Mouse (Mus musculus): ENCODE results near the gene Tgif1. TPM values are rescaled to one million over a fixed set of nuclear protein-coding genes. Genes with fewer than 3 reads are reported as not detected.
A peak's percentile ranks its signal among the peaks of the same experiment; 100 is the strongest.

The Tgif1 gene
- polyA plus RNA-seq, 1 experiment from 2014 or later: 47.2 TPM

DNA sequence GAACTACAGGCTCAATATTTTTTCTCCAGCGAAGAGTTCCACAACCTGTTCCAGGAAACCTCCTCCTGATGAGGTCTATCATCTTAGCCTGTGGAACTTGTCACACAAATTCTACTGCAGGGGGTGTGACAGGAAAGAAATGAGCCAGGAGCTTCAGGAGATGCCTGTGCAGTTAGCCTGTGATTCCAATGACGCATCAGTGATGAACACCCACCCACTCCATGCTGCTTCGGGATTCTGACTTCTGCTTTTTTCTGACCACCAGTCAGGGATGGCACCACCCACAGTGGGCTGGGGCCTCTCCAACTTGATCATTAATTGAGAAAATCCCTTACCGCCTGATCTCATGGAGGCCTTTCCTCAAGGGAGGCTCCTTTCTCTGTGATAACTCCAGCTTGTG lies 54.1 kb downstream of the Tgif1 start:
- Histone ChIP-seq H3K27ac (replicated peaks; ENCODE audit: low read depth, low read length) (no peak overlapping the region), H3K4me3 (ENCODE audit: low read depth, low read length) (no peak overlapping the region), H3K27me3 (replicated peaks; ENCODE audit: control insufficient read depth, insufficient read depth, low read length) (no peaks in the 10 kb centered on the region), H3K36me3 (ENCODE audit: control insufficient read depth, insufficient read depth, low read length) (no peaks in the 10 kb centered on the region), H3K9me3 (ENCODE audit: control insufficient read depth, low read length) (no peaks in the 10 kb centered on the region), H3K9ac (ENCODE audit: low read depth, low read length) (no peak overlapping the region), H3K4me1 (ENCODE audit: control insufficient read depth, insufficient read depth, low read length) (peaks cover 4% of the 10 kb centered on the region; the same call in 1 of the 2 replicates), H3K4me2 (ENCODE audit: low read depth, low read length) (no peak overlapping the region)
- no peak for DNase-seq (ENCODE audit: low spot score)
- WGBS: 69% methylated on average over 4 of the region's 4 CpGs
- ATAC-seq (ENCODE audit: low read depth): no peak

GRCm38 (mm10) chr17:70797773-70798045 lies 55.6 kb downstream of the Tgif1 start:
- Histone ChIP-seq H3K9me3 (ENCODE audit: control insufficient read depth, low read length) (no peaks in the 10 kb centered on the region), H3K4me3 (ENCODE audit: low read depth, low read length) (no peak overlapping the region), H3K9ac (ENCODE audit: low read depth, low read length) (no peak overlapping the region), H3K36me3 (ENCODE audit: control insufficient read depth, insufficient read depth, low read length) (no peaks in the 10 kb centered on the region), H3K4me2 (ENCODE audit: low read depth, low read length) (no peak overlapping the region), H3K4me1 (ENCODE audit: control insufficient read depth, insufficient read depth, low read length) (peaks cover 4% of the 10 kb centered on the region; the same call in 1 of the 2 replicates), H3K27me3 (replicated peaks; ENCODE audit: control insufficient read depth, insufficient read depth, low read length) (no peaks in the 10 kb centered on the region), H3K27ac (replicated peaks; ENCODE audit: low read depth, low read length) (no peak overlapping the region)
- ATAC-seq (ENCODE audit: low read depth) (no peak), DNase-seq (ENCODE audit: low spot score) (no peak)
- WGBS: 67% methylated on average over 1 of the region's 1 CpGs

- no peaks in the 10 kb centered on the region for H3K9me3 ChIP-seq (ENCODE audit: control insufficient read depth, low read length)
- no peak overlapping the region for H3K4me2 ChIP-seq (ENCODE audit: low read depth, low read length)
- no peak for ATAC-seq (ENCODE audit: low read depth)
- no peak for DNase-seq (ENCODE audit: low spot score)
- H3K9ac ChIP-seq (ENCODE audit: low read depth, low read length): no peak overlapping the region
- H3K27me3 ChIP-seq (replicated peaks; ENCODE audit: control insufficient read depth, insufficient read depth, low read length): no peaks in the 10 kb centered on the region
- 75% methylated on average over 8 of the region's 8 CpGs for WGBS
- no peaks in the 10 kb centered on the region for H3K36me3 ChIP-seq (ENCODE audit: control insufficient read depth, insufficient read depth, low read length)
- H3K4me3 ChIP-seq (ENCODE audit: low read depth, low read length): no peak overlapping the region
- no peak overlapping the region for H3K27ac ChIP-seq (replicated peaks; ENCODE audit: low read depth, low read length)
- peaks cover 4% of the 10 kb centered on the region; the same call in 1 of the 2 replicates for H3K4me1 ChIP-seq (ENCODE audit: control insufficient read depth, insufficient read depth, low read length)
Observed at GRCm38 (mm10) chr17:70796940-70797772, 56.2 kb downstream of the Tgif1 start.

DNA sequence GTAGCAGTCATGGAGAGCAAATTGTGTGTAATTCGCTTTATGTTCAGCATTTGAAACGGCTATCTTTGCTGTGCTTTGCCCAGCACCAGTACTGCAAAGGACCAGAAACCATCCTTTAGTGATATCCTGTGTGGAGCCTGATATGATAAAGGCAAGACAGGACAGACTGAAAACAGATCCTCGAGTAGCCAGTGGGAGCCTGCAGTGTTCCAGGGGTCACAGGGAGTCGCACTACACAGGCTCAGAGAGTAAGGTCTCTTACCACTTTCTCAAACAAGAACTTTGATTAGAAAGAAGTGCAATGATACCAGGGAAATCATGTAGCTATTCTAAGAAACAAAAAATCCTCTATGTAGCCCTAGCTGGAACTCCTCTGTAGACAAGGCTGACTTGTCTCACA lies 58.1 kb downstream of the Tgif1 start:
- Histone ChIP-seq H3K4me1 (ENCODE audit: control insufficient read depth, insufficient read depth, low read length) (peaks cover 4% of the 10 kb centered on the region; the same call in 1 of the 2 replicates), H3K4me3 (ENCODE audit: low read depth, low read length) (no peak overlapping the region), H3K9me3 (ENCODE audit: control insufficient read depth, low read length) (no peaks in the 10 kb centered on the region), H3K27ac (replicated peaks; ENCODE audit: low read depth, low read length) (peak overlapping the region; percentile 74; the same call in 1 of the 2 replicates), H3K36me3 (ENCODE audit: control insufficient read depth, insufficient read depth, low read length) (no peaks in the 10 kb centered on the region), H3K9ac (ENCODE audit: low read depth, low read length) (no peak overlapping the region), H3K4me2 (ENCODE audit: low read depth, low read length) (no peak overlapping the region; the same call in 1 of the 2 replicates), H3K27me3 (replicated peaks; ENCODE audit: control insufficient read depth, insufficient read depth, low read length) (no peaks in the 10 kb centered on the region)
- DNase-seq (ENCODE audit: low spot score): no peak
- no peak; the same call in 1 of the 2 replicates for ATAC-seq (ENCODE audit: low read depth)
- WGBS: 52% methylated on average over 4 of the region's 4 CpGs

GRCm38 (mm10) chr17:70794722-70795121 lies 58.6 kb downstream of the Tgif1 start:
- peak overlapping the region; percentile 74; the same call in 1 of the 2 replicates for H3K27ac ChIP-seq (replicated peaks; ENCODE audit: low read depth, low read length)
- H3K4me1 ChIP-seq (ENCODE audit: control insufficient read depth, insufficient read depth, low read length): peaks cover 4% of the 10 kb centered on the region; the same call in 1 of the 2 replicates
- H3K9me3 ChIP-seq (ENCODE audit: control insufficient read depth, low read length): no peaks in the 10 kb centered on the region
- ATAC-seq (ENCODE audit: low read depth) (peak; percentile 14; the same call in 1 of the 2 replicates), DNase-seq (ENCODE audit: low spot score) (no peak)
- no peak overlapping the region for H3K9ac ChIP-seq (ENCODE audit: low read depth, low read length)
- no peaks in the 10 kb centered on the region for H3K27me3 ChIP-seq (replicated peaks; ENCODE audit: control insufficient read depth, insufficient read depth, low read length)
- no peaks in the 10 kb centered on the region for H3K36me3 ChIP-seq (ENCODE audit: control insufficient read depth, insufficient read depth, low read length)
- H3K4me3 ChIP-seq (ENCODE audit: low read depth, low read length): no peak overlapping the region
- H3K4me2 ChIP-seq (ENCODE audit: low read depth, low read length): peak overlapping the region; percentile 31; the same call in 1 of the 2 replicates
- WGBS: 33% methylated on average over 6 of the region's 6 CpGs

DNA sequence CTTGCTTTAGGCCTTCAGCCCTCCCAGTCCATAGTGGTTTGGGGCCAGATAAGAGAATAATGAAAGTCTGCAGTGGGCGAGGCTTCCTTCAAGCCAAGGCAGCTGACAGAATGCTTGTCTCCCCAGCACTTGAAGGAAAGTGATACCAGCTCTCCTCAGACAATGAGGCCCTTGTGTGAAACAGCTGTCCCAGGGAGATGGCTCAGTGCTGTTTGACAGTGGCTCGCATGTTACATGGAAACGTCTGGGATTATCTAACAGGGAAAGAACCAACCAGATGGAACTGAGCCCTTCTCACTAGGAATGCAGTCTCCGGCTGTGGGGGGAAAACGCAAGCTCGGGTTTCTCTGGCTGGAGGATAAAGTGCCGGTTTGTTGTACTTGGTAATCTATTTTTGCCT lies 59.1 kb downstream of the Tgif1 start:
- DNase-seq (ENCODE audit: low spot score) (peak; percentile 93), ATAC-seq (ENCODE audit: low read depth) (peak; percentile 92)
- Histone ChIP-seq H3K4me3 (ENCODE audit: low read depth, low read length) (no peak overlapping the region), H3K9me3 (ENCODE audit: control insufficient read depth, low read length) (no peaks in the 10 kb centered on the region), H3K4me1 (ENCODE audit: control insufficient read depth, insufficient read depth, low read length) (peaks cover 4% of the 10 kb centered on the region; the same call in 1 of the 2 replicates), H3K27me3 (replicated peaks; ENCODE audit: control insufficient read depth, insufficient read depth, low read length) (no peaks in the 10 kb centered on the region), H3K27ac (replicated peaks; ENCODE audit: low read depth, low read length) (peak overlapping the region; percentile 74; the same call in 1 of the 2 replicates), H3K9ac (ENCODE audit: low read depth, low read length) (no peak overlapping the region), H3K36me3 (ENCODE audit: control insufficient read depth, insufficient read depth, low read length) (no peaks in the 10 kb centered on the region), H3K4me2 (ENCODE audit: low read depth, low read length) (peak overlapping the region; percentile 31; the same call in 1 of the 2 replicates)
- WGBS: 4% methylated on average over 7 of the region's 7 CpGs

MicroRNA genes within 50 kb of the gene (microRNA counts, 519-probe panel; counts per million panel counts)
- microRNA mmu-miR-1195: 1,747 counts per million, percentile 10 among the panel's probes with 10 or more counts

Small RNA genes lying within 50 kb of the gene (microRNA-seq; reads per million reads assigned to microRNA genes)
- not detected for gene Mir1195 (ENCODE audit: borderline number of aligned reads)

Other genes starting within 250 kb of the Tgif1 start
- gene Myom1, start 149.1 kb upstream of the Tgif1 start, polyA plus RNA-seq (2014; fragmentation: Nextera tagmentation; extraction: Ambion mirVana): 53.1 and 61.5 TPM in 2 replicates
- 690 and 724 TPM in 2 replicates for gene Myl12a, start 149.3 kb upstream of the Tgif1 start, polyA plus RNA-seq (2014; fragmentation: Nextera tagmentation; extraction: Ambion mirVana)